Mouse (Mus musculus) erythroblast, embryonic 14.5 days (primary cell): ENCODE measurements around the gene Ubxn1.
"Not testable (repeated sequence)": the region's sequence is repeated elsewhere in the genome, so short reads cannot be mapped to it uniquely, and the experiment has no call there.

Experiments
- GATA1 ChIP-seq: IDR thresholded peaks from 2 replicates; pipeline ENCODE4 v1.6.1; 2012; ENCODE audit warnings: low read length, inconsistent platforms, mixed read lengths
- TAL1 ChIP-seq: IDR thresholded peaks from 3 replicates; pipeline ENCODE4 v1.6.1; 2012; ENCODE audit warnings: low read length, inconsistent platforms, mixed read lengths

GRCm38 (mm10) chr19:8870381-8870780 lies 915 bp upstream of the Ubxn1 start:
- TF ChIP-seq TAL1, GATA1: not testable (repeated sequence)
